Mouse (Mus musculus) lung, postnatal 4 days (tissue): ENCODE data around the gene Grk2.

Experiments used
- DNase-seq, 2 experiments: peaks; one replicate each; pipeline ENCODE4 v3.0.0; 2021

The Grk2 gene

DNA sequence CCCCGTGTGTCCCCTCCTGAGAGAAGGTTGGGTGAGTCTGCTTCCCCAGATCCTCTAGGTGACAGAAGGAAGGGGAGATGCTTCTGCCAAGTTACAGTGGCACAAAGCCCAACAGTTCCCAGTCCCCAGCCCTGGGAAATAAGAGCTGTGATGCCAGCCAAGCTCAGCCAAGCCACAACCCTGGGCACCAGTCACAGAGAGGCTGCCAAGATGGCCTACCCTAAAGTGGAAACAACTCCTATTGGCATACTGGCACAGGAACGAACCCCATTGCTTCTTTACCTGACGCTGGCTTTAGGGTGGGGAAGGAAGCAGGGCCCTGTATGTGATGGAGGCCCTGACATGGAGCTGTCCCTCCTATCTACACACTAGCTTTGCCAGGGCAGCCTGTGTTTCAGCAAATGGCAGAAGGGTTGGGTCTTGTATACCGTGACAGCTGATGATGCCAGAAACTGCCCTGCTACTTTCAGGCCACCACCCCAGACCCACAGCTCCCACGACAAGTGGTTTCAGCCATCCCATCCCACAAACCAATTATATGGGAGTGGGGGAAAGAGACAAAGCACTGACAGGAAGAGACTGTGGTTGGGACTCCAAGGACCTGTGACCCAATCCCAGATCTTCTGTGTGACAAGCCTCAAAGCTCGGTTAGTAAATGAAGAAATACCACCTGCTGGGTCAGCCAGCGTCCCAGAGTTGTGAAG lies 2.9 kb downstream of the Grk2 start:
- DNase-seq, result peak; percentile 22 to 25

DNA sequence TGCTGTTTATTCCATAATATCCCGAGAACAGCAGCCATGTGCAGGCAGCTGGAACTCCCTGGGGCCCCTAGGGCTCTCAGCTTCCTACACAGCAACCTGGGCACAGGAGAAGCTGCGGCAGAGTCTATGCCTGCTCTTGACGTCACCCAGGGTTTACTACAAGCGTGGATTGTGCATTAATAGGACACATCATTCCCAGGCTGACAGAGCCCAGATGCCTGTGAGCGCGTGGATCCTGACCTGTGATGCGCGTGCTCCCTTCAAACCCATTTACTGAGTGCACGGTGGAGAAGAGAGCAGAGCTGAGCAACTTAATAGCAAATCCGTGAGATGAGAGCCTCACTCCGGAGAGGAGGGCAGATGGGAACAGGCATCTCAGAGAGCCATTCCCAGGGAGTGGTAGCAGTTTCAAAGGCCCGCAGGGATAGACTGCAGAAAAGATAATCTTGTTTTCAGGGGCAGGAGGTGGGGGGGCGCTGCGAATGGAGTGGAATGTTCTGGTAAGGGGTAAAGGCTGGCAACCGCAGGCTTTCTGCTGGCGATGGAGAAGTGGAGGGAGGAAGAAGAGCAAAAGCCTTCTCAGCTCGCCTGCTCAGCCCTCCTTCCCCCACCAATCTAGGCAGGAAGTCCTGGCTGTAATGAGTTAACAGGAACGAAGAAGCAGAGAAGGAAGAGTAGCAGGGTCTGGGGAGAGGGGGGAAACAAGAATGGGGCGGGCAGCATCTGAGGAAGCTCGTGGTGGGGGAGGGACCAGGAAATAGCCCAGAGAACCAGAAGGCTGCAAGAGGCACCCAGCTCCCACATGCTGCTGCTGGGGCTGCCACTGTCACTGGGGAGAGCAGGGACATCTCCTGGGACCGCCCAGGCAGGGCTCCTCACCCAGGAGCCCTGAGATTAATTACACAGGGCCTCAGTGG lies 4.0 kb downstream of the Grk2 start:
- peak; percentile 79 for DNase-seq

DNA sequence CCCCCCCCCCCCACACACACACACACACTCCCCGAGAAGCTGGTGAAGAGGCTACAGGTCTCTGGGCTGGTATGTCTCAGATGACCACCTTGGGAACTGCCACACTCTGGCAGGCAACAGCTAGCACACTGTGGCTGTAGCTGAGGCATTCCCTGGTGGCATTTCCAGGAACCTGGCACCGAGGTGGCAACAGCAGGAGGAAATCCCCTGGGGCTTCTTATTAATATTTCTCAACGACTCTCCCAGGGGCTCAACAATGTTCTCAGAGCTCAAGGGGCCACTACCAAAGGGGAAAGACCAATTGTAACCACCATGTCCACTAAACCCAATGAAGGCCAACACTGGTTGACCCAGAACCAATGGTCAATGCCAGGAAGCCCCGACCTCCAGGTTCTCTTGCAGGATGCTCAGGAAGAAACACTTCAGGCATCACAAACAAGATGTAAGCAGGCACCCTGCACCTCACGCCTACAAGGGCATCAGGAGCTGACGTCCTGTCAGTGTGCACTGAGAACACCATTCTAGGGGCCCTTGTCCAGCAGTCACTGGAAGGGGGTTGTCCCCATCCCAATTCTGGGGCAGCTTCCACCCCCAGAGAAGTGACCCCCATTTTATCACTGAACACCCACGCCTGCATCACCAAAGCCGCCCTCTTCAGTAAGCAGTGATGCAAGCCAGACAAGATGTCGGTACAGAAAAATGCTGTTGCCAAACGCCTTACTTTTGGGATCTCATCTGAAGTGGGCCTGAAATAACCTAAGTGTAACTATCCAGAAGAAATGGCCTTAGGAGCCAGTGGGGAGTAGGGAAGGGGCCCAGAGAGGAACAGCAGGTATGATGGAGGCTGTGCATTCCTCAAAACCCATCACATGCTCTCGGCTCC lies 4.9 kb downstream of the Grk2 start:
- DNase-seq, result peak; percentile 10 to 22

DNA sequence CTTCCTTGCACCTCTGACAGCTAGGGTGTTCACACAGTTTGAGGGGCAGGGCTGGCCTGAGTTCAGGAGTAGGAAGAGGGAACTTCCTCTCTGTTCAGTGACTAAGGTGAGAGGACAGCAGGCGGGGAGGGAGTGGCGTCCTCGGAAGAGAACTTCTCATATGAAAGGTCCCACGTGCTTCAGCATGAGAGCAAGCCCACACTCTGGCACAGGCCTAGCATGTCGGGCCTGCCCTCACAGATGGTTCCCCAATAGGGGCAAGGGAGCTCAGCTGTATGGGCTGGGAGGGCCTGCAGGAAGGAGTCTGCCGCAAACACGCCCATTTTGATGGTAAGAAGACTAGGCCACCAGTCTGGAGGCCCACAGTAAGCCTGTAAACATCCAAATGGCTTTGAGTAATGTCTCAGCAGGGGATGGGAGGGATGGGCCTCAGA lies 5.7 kb downstream of the Grk2 start:
- DNase-seq, result peak; percentile 70 to 84

DNA sequence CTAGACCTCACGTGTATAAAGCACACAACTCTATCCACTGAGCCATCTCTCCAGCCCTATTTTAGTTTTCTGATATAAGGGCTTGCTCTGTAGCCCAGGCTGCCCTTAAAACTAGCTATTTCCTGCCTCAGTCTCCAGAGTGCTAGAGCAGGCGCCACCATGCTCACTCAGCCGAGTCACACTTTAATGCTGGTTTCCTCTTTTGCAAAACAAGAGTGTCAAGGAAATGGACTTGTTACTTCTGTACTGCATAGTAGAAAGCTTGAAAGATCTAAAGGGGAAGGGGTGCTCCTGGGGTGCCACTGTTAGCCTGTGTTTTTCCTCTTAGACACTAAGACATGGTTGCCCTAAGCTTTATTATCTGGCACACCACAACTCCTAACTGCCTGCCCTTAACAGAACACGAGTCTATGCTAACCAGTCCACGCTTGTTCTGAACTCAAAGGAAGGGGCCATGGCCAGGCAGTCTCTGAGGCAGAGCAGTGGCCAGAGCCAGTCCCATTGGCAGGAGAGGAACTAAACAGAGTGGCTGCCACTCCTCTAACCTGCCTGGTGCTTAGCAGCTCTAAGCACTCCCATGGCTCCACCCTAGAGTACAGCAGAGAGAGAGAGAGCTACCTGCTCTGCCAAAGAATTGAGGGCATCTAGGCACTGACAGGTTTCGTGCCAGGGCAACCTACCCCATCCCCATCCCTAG lies 6.3 kb downstream of the Grk2 start:
- peak in 1 of 2 experiments; percentile 26 for DNase-seq

DNA sequence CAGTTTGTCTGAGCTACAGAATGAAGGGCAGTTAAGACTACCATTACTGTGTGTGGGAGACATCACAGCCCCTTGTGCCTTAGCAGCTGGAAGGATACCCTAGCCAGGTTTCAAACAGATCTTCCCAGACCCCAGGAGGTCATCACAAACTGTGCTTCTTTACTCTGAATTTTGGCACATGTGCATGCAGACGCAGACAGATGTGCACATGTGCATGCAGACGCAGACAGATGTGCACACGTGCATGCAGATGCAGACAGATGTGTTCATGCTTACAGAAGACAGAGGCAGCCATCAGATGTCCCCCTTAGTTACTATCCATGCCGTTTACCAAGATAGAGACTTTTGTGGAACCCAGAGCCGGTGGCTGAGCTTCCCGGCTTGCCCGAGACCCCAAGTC lies 6.9 kb downstream of the Grk2 start:
- no peak for DNase-seq

DNA sequence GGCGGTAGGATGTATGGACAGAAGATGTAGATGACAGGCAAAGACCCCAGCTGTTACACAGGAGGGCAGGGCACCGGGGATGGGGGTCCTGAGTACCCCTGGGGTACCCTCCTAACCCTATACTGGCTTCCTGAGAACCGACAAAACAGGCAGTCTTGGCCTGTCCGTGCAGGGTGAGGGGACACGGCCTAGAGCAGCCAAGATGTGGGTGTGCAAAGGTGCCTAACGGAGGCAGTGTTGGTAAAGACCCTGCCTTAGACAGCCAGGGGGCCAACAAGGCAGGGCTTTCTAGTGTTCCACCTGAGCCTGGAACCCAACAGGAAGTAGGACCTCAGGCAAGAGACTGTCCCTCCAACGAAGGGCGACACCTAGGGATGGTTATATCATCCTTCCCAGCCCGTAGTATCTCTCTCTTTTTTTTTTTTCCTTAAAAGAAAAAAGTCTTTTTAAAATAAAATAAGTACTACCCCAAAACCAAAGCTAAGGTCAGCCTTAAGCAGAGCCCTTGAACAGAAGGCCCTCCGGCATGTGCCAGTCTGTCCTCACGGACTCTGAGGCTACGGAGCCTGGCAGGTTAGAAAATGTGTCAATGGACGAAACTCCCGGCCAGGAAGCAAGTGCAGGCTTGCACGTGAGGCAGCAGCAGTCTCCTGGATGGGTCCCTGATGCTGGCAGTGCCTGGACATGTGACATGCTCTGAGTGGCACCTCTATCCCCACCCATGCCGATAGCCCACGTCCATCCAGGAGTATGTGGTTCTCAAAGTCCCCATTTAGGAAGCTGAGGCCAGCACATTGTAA lies 7.5 kb downstream of the Grk2 start:
- DNase-seq, result peak; percentile 7 to 20

DNA sequence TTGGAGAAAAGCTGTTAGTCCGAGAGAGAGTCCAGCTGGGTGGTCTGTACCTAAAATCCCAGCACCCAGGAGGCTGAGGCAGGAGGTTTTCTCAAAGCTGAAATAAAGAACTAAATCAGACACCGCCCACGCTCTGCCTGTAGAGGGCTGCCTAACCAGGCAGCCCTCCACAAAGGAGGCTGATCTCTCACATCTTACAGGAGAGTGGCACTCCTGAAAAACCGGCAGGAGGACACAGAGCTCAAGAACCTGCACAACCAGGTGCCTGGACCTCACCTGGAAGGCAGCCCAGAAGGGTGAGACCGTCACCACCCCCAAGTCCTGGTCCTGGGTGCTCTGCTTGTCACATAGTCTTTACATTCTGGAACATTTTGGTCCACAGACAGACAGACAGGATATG lies 8.2 kb downstream of the Grk2 start:
- DNase-seq, result peak; percentile 26 to 38

DNA sequence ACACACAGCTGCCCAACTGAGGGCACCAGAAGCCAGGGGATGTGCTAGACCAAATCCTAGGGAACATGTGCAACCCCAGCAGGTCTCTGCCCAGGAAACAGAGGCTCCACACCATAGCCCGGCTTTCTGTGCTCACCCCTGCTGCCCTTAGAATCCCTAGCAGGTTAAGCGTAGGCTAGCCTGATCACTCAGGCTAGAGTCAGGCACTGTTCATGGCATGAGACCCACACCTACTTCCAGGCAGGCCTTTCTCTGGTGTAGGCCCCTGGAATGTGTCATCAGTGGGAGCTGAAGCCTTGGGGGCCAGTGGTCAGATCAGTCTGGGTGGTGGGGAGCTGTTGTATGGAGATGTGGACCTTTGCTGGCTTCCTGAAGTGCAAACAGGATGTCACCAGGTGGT lies 9.4 kb downstream of the Grk2 start:
- DNase-seq, result peak in 1 of 2 experiments; percentile 4

DNA sequence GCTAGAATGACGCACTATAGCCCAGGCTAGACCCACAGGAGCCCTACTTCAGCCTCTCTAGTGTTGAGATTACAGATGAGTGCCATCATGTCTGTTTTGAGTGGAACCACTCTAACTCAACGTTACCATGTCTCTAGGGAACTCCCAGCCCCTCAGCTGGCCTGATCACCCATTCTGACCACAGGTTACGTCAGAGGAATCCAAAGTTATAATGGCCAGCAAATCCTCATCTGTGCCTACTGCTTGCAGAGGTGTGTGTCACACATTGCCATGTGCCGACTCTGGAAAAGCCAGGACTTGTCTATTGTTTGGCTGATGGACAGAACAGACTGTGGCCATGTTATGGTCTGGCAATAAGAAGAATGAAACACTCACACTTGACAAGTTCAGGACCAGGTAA lies 10.6 kb downstream of the Grk2 start:
- DNase-seq, result peak in 1 of 2 experiments; percentile 4

DNA sequence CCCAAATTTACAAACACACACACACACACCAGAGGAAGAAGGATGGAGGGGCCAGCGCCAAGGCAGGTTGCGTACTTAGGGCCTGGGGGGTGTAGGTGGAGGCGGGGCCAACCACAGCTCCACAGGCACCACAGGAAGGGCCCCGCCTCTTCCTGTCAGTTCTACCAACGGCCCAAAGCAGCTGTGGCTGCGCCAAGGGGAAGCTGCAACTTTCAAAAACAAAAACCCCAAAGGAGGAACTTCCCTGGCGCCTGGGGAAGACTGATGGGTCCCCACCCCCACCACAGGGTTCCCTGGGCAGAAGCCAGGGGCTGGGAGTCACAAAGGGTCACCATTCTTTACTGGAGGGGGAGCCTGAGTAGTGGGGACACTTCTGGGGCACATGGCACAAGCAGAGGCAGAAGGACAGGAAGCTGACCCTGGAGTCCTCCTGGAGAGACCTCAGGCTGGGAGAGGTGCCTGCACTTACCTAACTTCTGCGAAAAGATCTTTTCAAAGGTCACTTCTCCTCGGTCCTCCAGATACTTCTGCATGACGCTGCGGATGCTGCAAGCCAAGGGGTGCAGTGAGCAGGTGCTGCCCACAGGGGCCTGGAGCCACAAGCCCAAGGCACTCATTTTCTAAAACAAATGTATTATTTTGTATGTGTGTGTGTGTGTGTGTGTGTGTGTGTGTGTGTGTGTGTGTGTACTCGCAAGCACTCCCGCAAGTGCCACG lies 11.5 kb downstream of the Grk2 start:
- peak; percentile 85 to 90 for DNase-seq

DNA sequence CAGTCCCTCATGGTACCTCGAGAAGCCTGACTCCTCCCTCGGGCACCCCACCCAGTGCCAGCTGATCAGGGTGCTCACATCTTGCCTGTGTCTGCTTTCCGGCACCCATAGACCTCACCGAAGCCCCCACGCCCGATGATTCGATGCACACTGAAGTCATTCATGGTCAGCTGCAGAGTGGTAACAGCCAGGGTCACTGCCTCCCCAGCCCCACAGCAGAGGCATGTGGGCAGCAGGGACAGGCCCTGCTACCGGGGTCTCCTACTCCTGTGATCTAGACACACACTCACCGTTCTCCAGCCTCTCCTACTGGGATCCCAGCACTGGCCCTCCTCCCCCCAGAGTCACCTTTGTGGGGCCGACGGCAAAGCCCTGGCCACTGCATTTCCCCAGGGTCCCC lies 14.9 kb downstream of the Grk2 start:
- DNase-seq, result peak in 1 of 2 experiments; percentile 17

DNA sequence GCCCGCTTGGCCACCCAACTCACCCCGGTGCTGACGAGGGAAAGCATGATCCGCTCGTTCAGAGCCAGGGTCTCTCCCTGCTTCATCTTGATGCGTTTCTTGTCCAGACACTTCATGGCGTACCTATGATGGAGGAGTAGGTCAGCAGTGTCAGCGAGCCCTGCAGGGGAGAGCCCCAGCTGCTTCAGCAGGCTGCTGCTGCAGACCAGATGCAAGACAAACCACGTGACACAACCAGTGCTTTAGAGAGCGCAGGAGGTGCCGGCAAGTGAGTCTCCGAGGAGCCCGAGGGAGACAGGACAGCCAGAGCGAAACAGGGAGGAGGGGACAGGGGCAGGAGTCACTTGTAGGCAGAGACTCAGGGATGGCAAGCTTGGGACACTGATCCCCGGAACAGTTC lies 15.3 kb downstream of the Grk2 start:
- peak in 1 of 2 experiments; percentile 17 for DNase-seq

DNA sequence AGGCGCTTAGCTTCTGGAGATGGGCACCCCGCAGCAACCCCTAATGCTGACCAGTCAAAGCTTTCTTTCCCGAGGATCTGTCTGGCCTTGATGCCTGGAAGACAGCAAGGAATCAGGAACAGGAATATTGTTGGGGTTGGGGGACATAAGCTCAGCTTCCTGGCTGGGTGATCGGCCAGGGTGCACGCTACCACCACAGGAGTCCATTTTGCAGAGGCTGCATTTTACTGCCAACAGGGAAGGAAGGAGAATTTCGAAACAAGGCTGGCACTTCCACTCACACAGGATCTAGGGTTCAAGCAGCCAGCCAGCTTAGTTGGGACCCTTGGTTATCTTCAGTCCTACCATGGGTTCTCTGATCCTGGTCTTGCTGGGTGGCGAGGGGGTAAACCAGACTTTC lies 22.4 kb downstream of the Grk2 start:
- peak in 1 of 2 experiments; percentile 22 for DNase-seq

DNA sequence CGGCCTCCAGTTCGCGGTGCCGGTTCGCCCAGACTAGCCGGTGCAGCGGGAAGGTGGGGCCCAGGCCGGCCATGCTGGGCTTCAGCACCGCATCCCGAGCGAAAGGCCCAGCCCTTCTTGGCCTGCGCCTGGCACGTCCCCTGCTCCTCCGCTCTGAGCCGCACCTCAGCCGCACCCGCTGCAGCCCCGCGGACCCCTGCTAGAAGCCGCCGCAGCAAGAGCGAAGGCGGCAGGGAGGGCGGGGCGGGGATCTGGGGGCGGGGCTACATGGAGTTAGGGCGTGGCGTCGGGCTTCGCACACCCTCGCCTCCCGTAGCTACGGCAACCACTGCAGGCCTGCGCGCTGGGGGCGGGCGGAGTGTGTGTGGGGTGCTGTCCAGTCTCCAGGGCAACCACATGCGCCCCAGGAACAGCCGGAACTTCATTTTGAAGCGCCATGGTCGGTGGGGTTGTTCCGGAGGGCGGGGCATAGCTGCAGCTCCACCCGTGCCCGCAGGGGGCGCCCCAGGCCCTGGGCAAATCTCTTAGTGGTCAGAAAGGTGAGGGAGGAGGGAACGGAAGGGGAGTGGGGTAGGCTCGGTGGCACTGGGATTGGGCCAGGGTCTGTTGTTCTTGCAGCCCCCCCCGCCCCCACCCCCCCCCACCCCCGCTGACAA lies 23.0 kb downstream of the Grk2 start, which contains the start of gene Ankrd13d:
Gene Ankrd13d, minus strand, starts transcription at position 240 of the 656 bp plus-strand sequence.
- DNase-seq, result peak; percentile 94

DNA sequence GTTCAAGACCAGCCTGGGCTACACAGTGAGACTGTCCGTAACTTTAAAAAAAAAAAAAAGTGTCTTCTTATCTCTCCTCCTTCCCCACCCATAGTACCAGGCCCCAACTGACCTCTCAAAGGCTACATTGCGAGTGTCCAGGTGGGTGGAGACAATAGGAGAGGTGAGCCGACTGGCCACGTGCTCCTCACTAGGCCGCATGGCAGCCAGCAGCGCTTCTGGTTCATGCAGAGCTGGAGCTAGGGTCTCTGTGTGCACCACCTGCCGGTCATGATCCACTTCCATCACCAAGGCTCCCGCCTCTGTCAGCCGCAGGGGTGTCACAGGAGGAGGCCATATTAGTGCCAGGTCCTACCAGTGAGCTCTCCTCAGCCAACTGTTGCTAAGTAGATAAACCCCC lies 25.6 kb downstream of the Grk2 start:
- DNase-seq, result no peak

DNA sequence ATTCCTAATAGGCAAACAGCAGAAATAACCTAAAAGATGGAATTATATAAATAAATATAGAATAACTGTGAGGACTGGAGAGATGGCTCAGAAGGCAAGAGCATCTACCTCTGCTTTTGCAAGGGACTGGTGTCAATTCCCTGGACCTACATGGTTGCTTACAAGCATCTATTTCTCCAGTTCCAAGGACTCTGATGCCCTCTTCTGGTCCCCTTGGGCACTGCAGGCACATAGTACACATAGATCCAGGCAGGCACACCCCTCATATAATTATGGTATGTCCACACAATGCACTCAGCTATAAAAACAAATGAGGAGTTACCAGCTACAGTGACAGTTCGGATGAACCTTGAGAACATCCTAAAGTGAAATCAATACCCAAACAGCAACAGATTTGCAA lies 26.5 kb downstream of the Grk2 start:
- DNase-seq, result peak in 1 of 2 experiments; percentile 23

DNA sequence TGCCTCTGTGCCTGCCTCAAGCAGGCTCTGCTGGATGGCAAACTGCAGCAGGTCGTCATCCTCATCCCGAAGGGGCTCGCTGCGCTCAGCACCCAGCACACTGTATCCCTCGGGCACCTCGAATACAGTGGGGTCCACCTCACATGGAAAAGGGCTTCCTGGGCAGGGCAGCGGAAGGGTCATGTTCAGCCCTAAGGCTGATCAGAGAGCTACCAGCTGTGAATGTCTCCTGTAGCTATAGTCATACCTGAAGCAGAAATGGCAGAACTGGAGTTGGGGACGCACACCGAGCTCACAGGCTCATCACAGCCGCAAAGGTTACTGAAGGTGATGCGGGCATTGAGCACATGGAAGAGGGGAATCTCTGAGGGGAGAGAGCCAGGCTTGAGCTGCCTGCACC lies 35.0 kb downstream of the Grk2 start:
- peak in 1 of 2 experiments; percentile 20 for DNase-seq

DNA sequence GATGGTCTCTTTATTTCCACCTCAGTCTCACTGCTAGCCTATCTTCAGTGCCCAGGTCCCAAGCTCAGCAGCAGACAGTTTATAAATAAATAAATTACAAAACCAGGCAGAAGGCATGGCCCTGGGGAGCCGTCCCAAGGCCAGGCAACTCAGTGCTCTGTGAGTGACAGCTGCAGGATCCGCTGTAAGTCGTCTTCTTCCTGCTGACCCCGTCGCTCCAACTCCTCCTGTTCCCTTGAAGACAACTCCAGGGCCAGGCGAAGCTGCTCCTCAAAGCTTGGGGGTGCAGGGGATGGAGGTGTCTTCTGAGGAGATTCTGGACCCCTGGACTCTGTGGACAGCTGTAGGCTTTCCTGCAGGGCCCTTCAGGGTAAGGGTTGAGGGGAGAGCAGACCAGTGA lies 35.8 kb downstream of the Grk2 start:
- no peak for DNase-seq
